Mouse (Mus musculus) erythroid progenitor cell, adult 5-6 weeks (primary cell): ENCODE measurements around the gene Grb7. TPM values are rescaled to one million over a fixed set of nuclear protein-coding genes. Genes with fewer than 3 reads are reported as not detected.

Source experiments
- ATAC-seq: replicated peaks from 2 replicates; pipeline ENCODE4 v1.8.0; 2016; ENCODE audit warnings: moderate number of reproducible peaks, mild to moderate bottlenecking, moderate TSS enrichment, inconsistent platforms; ENCODE audit not compliant: poor library complexity, low FRiP score, severe bottlenecking
- total RNA-seq, 2 experiments: library from RNA; stranded (forward) in 1 of 2; stranded (reverse) in 1 of 2; fragments of 150-400 nt in 1 of 2; fragments of 186-747, 209-891 nt in 1 of 2; gene quantifications; 2 replicates each; pipeline versions ENCODE4 v1.2.3 to v1.2.4; 2015 to 2017; ENCODE audit warnings: low replicate concordance in 2 of 2

Grb7 gene
- total RNA-seq, 2 experiments from 2014 or later, result 0.61 to 4.2 TPM

DNA sequence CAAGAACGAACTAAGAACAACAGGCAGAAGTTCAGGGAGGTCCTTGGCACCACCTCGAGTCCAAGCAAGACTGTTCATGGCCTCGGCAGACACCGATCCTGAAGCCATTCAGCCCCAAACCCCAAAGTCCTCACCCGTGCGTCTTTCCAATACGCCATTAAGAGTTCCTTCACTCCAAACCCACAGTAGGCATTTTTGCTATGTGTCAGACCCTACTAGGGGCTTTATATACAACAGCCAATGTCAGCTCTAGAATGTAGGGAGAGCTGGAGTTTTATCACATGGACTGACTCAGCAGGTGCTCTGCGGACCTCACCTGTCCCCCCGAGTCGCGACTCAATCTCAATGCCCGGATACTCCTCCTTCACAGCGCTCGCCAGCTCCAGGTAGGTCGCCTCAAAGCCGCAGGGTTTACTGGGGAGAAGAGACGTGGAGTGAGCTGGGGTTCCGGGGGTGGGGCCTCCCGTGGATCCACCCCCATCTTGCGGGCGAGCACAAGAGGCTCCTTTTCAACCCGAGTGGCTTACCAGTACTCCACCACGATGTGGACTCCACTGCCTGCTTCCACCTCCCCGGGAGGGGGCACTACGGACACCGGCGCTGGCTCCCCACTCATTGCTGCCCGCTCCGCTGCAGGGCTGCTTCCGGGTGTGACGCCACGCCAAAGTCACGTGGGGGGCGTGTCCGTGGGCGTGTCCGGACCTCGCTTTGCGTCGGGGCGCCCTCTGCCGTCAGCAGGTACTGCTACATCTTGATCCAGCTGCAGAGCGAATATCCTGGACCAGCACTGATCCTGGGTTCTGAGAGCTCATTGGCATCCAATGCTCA lies 7.6 kb upstream of the Grb7 start, which contains the start of gene Mien1:
Gene Mien1, minus strand, starts transcription at position 661 of the 828 bp plus-strand sequence.
- ATAC-seq, result peak; percentile 90

- no peak for ATAC-seq
Observed at GRCm38 (mm10) chr11:98443688-98444087, 2.5 kb upstream of the Grb7 start.

GRCm38 (mm10) chr11:98445238-98445637 lies 956 bp upstream of the Grb7 start:
- ATAC-seq, result no peak

- no peak for ATAC-seq
Observed at GRCm38 (mm10) chr11:98445679-98446078, 515 bp upstream of the Grb7 start.

DNA sequence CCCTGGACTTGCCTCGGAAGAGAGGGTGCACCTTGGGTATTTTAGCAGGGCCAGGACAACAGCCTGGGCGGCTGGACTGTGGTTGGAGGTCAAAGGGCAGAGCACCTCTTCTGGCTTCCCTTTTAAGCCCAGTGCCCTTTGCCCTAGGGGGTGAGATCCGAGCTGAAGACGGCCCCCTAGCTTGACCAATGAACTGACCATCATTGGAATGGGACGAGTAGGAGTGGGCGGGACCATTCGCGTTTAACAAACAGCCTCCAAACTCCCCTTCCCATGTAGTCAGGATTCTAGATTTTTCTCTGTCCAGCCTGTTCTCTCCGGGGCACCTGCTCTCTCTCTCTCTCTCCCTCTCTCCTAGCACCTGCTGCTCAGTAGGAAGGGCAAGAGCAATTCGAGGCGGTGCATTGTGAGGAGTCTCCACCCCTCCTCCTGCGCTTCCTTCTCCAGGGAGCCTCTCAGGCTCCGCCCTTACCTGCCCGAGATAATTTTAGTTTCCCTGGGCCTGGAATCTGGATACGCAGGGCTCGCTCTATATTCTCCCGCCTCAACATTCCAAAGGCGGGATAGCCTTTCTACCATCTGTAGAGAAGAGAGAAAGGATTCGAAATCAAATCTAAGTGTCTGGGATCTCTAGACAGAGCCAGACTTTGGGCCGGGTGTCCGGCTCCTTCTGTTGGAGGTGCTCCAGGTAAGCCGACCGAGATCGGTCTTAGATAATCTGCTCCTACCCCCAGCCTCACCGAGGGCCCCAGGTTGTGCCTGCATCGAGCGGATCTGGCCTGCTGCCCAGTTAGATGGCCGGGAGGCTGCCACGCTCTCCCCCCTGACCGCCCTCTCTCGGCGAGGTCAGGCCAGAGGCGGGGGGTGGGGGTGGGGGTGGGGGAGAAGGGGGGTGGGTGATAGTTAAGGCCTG lies 624 bp downstream of the Grb7 start:
- ATAC-seq, result no peak

DNA sequence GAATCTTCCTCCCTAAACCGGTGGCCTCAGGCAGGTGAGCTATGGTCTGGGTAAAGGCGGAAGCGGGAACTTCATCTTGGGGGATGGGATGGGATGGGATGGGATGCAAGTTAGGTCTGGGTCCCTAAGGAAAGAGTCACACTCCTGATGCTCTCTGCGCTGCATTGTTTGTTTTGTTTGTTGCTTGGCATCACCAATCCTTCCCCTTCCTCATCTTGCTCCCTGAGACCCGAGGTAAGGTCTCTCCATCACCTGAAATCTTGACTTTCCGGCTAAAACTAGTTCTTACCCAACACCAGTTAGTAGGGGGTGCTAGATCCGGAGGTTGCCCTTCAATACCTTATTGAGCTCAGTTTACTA lies 1.3 kb downstream of the Grb7 start:
- no peak for ATAC-seq

GRCm38 (mm10) chr11:98448191-98448790 lies 2.1 kb downstream of the Grb7 start:
- ATAC-seq, result no peak

- no peak for ATAC-seq
Observed at GRCm38 (mm10) chr11:98449419-98449818, 3.2 kb downstream of the Grb7 start.

DNA sequence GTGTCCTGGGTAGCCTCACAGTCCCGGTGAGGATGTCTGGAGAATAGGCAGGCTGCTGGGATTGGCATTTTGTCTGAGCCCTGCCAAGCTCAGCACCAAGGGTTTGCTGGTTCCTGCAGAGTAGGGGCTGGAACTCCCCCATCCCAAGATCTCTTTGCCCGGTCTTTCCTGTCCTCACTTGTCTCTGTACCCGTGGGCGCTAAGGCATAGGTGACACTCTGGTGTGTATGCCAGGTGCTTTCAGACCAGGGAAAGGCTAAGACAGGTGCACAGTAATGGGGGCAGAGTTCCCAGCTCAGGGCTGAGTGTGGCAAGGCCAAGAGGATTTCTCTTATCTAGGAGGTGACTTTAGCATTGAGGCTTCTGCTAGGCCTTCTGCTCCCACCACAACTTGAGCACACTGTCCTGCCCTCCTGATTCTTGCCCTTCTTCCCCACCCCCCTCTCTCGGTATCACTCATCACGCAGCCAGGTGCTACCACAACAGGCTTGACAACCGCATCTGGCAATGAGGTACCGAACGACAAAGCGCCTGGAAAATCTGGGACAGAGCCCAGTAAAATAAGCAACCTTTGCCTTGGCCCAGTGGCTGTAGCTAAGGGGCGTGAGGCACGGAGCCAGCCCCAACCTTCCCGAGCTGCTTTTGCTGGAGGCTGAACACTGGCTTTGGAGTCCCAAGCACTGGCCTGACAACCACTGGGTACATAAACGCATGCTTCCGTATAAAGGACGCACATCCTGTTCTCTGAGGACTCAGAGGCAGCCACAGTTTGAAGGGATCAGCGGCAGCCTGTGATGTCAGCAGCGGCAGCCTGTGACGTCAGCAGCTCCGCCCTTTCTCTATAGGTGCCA lies 4.0 kb downstream of the Grb7 start:
- ATAC-seq, result no peak

DNA sequence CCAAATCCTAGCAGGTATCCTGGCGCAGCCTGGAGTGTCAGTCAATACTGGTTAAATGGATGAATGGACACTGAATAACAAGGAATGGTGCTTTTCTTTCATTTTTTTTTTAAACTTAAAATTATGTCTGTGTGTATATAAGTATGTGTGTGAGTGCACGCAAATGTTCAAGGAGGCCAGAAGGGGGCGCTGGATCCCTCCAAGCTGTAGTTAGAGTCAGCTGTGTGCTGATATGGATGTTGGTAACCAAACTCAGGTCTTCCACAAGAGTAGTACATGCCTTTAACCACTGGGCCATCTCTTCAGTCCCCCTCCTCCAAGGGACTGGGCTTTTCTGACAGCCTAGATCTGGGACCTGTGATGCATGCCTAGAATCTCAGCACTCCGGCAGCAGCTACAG lies 9.3 kb downstream of the Grb7 start:
- ATAC-seq, result no peak

DNA sequence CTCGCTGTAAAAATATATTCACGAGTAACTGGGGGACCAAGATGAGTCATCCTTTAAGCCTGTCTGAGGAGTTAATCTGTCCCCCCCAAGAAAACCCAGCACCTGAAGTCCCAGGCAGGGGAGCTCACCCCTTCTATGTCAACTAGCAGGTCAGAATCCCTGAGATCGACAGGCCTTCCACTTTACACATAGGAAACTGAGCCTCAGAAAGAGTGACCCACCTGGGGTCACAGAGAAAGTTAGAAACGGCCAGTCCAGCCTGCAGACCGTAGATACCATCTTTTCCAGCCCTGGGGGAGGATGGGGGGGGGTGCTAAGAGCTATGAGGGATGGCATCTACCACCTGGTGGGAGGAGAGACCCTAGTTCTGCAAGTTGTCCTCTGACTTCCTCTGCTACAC lies 10.4 kb downstream of the Grb7 start:
- no peak for ATAC-seq

DNA sequence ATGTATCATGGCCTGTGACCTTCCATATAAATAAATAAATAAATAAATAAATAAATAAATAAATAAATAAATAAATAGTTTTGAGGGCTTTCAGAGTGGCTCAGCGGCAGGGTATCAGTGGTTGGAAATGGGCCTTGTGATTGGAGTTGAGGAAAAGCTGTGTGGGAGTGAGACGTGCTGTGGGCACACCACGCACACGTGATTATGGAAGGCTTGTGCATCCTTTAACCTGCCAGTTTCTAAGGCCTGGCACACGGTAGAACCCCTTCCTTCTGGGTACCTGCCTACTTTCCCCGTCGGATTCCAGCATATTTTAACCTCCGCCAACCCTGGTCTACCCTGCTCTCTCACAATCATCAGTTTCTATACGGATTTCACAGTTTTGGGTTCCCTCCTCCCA lies 10.8 kb downstream of the Grb7 start:
- no peak for ATAC-seq

- ATAC-seq, result no peak
Observed at GRCm38 (mm10) chr11:98457367-98458120, 11.3 kb downstream of the Grb7 start.

DNA sequence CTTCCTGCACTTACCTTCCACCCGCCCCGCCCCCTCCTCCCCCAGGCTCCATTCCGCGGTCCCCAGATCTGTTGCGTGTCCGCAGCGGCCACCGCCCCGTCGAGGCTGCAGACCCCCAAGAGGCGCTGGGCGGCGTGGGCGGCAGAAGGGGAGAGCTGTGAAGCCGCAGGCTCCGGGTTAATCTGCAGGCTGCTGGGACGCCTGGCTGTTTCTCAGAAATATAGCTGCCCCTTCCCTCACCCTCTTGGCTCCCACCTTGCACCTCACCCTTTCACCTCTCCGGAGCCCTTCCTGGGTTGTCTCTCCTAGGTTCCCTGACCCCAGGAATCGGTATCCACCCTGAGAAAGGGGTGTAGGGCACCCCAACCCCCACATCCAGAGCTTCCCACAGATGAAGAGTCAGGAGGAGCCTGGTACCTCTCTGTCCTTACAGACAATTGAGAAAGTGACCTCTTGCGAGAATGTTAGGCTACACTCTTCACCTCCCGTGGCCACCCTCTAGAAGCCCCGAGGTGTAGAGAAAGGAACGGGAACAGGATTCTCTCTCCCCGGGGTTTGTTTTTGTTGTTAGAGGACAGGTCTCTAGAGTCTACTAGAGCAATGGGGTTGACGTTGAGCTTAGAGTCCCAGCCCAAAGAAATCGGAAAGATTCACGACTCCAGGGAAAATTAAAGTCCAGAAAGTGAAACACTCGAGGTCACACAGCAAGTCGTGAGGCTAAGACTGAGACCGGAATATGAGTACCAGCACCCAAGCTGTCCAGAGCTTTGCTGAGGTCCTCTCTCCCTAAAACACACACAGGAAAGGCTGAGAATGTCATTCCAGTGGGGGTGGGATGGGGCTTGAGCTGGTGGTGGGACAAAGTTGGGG lies 12.2 kb downstream of the Grb7 start:
- no peak for ATAC-seq

- ATAC-seq, result no peak
Observed at GRCm38 (mm10) chr11:98459071-98459741, 13.0 kb downstream of the Grb7 start.

- ATAC-seq, result no peak
Observed at GRCm38 (mm10) chr11:98459860-98460259, 13.7 kb downstream of the Grb7 start.

DNA sequence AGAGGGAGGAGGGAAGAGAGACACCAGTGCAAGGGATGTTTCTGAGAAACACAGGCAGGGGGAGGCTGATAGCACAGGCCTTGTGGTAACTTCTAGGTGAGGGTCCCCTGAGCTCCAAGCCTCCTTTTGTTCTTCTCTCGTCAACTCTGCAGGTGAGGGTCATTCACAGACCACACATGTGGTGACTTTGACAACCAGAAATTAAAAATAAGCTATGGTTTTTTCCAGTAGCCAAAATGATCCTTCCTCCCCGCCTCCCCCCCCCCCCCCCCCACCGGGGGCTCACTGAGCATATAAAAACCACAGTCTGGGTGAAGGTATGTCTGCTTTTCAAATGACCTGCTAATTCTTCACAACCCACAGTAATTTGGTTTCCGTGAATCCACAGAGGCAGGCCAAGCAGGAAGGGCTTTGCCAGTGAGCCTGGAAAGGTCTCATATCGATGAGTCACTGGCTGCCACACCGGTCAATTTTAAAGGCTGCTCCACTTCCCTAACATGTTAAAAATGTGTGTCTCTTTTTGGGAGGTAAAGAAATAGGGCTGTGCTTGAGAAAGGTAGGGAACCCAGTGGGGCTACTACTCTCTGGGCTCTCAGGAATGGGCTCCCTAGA lies 15.0 kb downstream of the Grb7 start:
- ATAC-seq, result no peak
